Mouse (Mus musculus) lung, embryonic 14.5 days (tissue): Measurements from ENCODE around the gene Morn5. TPM values are rescaled to one million over a fixed set of nuclear protein-coding genes. Genes with fewer than 3 reads are reported as not detected.
A peak's percentile ranks its signal among the peaks of the same experiment; 100 is the strongest.

Source experiments
- ATAC-seq: fragments of 200-750 bp; cut with Nextera tagmentation; 2 replicates; pipeline ENCODE4 v1.8.0; 2017; ENCODE audit warnings: mild to moderate bottlenecking, moderate TSS enrichment, moderate library complexity; ENCODE audit not compliant: insufficient read depth
- DNase-seq: peaks from one replicate; pipeline ENCODE4 v3.0.0-alpha.2; 2015
- H3K27ac ChIP-seq: fragments of 300-500 bp; sonication (generic); 2 replicates; pipeline ENCODE4 v1.5.1; 2014; ENCODE audit warnings: low read depth, mild to moderate bottlenecking, moderate library complexity
- H3K27me3 ChIP-seq: fragments of 300-500 bp; sonication (generic); 2 replicates; pipeline ENCODE4 v1.6.1; 2014; ENCODE audit warnings: low read length, control low read depth; ENCODE audit not compliant: insufficient read depth
- H3K36me3 ChIP-seq: fragments of 300-500 bp; sonication (generic); 2 replicates; pipeline ENCODE4 v1.6.1; 2014; ENCODE audit warnings: control low read depth; ENCODE audit not compliant: insufficient read depth
- H3K4me1 ChIP-seq: fragments of 300-500 bp; sonication (generic); 2 replicates; pipeline ENCODE4 v1.6.1; 2014; ENCODE audit warnings: antibody characterized with exemption, control low read depth; ENCODE audit not compliant: insufficient read depth
- H3K4me2 ChIP-seq: fragments of 300-500 bp; sonication (generic); 2 replicates; pipeline ENCODE4 v1.6.1; 2014; ENCODE audit warnings: mild to moderate bottlenecking
- H3K4me3 ChIP-seq: fragments of 300-500 bp; sonication (generic); 2 replicates; pipeline ENCODE4 v1.5.1; 2014; ENCODE audit warnings: low read depth, low read length
- H3K9ac ChIP-seq: fragments of 300-500 bp; sonication (generic); 2 replicates; pipeline ENCODE4 v1.6.1; 2014
- H3K9me3 ChIP-seq: fragments of 300-500 bp; sonication (generic); 2 replicates; pipeline ENCODE4 v1.6.1; 2016; ENCODE audit warnings: low read depth, low read length, control low read depth
- CTCF ChIP-seq: IDR thresholded peaks from 2 replicates; pipeline ENCODE4 v1.5.1; 2016; ENCODE audit warnings: antibody characterized with exemption, low read depth
- WGBS: fragments of 180-500 bp; shearing (Covaris S2); extraction: QIAGEN DNeasy Blood & Tissue Kit; methylation state at CpG from one replicate; pipeline ENCODE4 v1.1.7; 2014; 5-methylcytosine and 5-hydroxymethylcytosine counted together
- polyA plus RNA-seq: library from polyadenylated mRNA; unstranded; fragments of >200 nt; fragmentation: Nextera tagmentation; extraction: Ambion mirVana; gene quantifications from 2 replicates; pipeline ENCODE4 v1.2.1, GENCODE M21; 2014

The Morn5 gene
- polyA plus RNA-seq, 1 experiment from 2014 or later, result 0.54 TPM

DNA sequence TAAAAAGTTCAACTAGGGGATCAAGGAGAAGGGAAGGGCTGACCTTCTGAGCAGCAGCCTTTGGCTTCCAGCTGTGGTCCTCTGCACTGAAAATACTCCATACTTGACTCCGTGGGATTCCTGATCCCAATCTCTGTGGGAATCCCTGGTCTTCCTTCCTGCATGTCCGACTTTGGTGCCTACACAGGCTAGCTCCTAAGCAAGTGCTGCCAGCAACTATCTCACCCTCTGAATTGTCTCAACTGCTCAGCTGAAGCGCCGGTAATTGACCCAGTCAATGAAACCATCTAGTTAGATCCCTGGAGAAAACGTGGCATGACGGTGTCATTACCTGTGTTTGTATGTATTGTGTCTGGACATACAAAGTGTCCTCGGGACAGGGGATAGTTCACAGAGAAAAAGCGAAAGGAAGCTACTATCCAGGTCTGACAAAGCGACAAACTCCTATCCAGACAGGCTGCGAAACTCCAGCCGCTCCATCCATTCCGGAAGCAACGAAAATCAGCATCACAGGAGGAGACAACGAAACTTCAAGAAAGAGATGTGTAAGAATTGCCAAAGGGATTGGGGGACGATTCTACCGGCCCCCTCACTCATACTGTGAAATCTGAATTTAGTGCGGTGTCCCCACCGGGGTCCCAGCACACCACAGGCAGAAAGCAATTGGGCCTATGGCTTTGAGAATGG is 48.0 kb downstream of the Morn5 start:
- Histone ChIP-seq H3K27ac (no peak overlapping the region), H3K9me3 (no peaks in the 10 kb centered on the region), H3K4me3 (no peak overlapping the region), H3K27me3 (peaks cover 99% of the 10 kb centered on the region), H3K4me2 (no peak overlapping the region), H3K4me1 (no peaks in the 10 kb centered on the region; the same call in 1 of the 2 replicates), H3K9ac (no peak overlapping the region), H3K36me3 (no peaks in the 10 kb centered on the region)
- DNase-seq (no peak), ATAC-seq (no peak)
- no peak for TF ChIP-seq CTCF
- 8% methylated on average over 18 of the region's 18 CpGs for WGBS

DNA sequence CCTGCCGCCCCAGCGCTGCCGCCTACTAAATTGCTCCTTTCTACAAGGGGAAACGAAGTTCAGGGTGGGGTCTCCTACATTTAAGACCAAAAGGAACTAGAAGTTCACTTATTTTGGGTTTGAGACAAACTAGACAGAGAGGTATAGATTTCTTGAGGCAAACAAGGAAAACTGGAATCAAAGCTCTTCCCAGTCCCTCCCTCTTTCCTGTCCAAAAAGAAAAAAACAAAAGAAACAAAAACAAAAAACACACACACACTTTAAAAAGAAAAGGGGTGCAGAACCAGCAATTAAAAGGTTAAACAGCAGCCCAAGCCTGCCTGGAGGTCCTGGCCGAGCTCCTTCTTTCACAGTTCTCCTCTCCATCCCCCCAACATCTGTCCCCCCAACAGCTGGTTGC is 48.8 kb downstream of the Morn5 start:
- ATAC-seq, result no peak
- no peak overlapping the region for H3K4me2 ChIP-seq
- peaks cover 100% of the 10 kb centered on the region for H3K27me3 ChIP-seq
- no peaks in the 10 kb centered on the region for H3K36me3 ChIP-seq
- H3K4me1 ChIP-seq, result peaks cover 3% of the 10 kb centered on the region; the same call in 1 of the 2 replicates
- H3K9me3 ChIP-seq, result no peaks in the 10 kb centered on the region
- no peak overlapping the region for H3K27ac ChIP-seq
- DNase-seq, result no peak
- WGBS, result 5% methylated on average over 5 of the region's 5 CpGs
- no peak for TF ChIP-seq CTCF
- no peak overlapping the region for H3K9ac ChIP-seq
- H3K4me3 ChIP-seq, result no peak overlapping the region

DNA sequence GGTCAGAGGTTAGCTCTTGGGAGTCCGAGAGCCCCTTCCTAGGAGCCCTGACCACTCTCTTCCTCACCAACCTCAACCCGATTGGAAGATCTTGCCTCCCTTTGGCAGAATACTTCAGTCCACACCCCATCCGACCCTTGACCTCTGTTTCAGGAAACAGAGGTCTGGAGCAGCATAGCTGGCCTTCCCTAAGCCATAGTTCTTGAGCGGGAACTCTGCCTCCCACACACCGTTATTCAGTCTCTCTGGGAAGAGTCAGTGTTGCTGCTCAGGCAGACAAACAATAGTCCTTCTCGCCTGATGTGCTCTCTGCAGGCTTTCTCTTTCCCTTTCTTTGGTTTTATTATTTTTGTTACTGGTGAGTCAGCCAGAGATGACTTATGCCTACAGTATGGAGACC is 50.5 kb downstream of the Morn5 start:
- Histone ChIP-seq H3K36me3 (no peaks in the 10 kb centered on the region), H3K4me2 (no peak overlapping the region), H3K4me1 (peaks cover 3% of the 10 kb centered on the region; the same call in 1 of the 2 replicates), H3K9ac (no peak overlapping the region), H3K27ac (no peak overlapping the region), H3K27me3 (peaks cover 100% of the 10 kb centered on the region), H3K4me3 (no peak overlapping the region), H3K9me3 (no peaks in the 10 kb centered on the region)
- no peak for DNase-seq
- no peak for TF ChIP-seq CTCF
- no peak for ATAC-seq
- WGBS, result 8% methylated on average over 6 of the region's 6 CpGs

DNA sequence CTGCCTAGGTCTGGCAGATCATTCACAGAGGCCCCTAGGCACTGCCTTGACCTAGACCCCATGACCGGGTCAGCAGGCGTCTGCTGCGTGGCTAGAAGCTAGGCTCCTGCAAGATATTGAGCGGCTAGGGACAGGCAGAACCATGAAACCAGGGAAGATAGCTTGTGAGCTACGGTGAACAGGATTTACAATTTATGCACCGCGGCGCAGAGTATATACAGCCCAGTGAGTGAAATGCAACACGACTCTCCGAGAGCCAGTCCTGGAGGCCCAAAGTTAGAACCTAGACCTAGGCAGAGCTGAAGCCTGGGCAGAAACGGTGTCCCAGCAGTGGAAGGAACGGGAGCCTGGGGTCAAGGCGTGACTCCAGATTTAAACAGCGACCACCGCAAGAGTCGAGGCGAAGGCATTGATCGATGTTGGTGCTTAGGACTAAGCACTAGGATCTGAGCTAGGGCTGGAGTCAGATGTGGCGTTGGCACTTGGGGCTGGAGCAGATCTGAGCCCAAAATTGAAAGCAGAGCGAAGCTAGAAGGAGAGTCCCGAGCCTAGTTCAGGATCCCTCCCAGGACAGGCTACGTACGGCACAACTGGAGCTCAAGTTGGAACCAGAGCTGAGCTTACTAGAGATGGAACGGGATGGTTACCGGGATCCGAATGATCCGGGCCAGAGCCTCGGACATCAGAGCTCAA is 52.8 kb downstream of the Morn5 start:
- Histone ChIP-seq H3K27ac (no peak overlapping the region), H3K9me3 (no peaks in the 10 kb centered on the region), H3K36me3 (no peaks in the 10 kb centered on the region), H3K4me1 (peaks cover 3% of the 10 kb centered on the region; the same call in 1 of the 2 replicates), H3K4me2 (peak overlapping the region; percentile 71), H3K4me3 (peak overlapping the region; percentile 46), H3K27me3 (peaks cover 99% of the 10 kb centered on the region), H3K9ac (peak overlapping the region; percentile 29; the same call in 1 of the 2 replicates)
- DNase-seq (no peak), ATAC-seq (no peak)
- TF ChIP-seq CTCF, result no peak
- WGBS, result 6% methylated on average over 28 of the region's 28 CpGs

DNA sequence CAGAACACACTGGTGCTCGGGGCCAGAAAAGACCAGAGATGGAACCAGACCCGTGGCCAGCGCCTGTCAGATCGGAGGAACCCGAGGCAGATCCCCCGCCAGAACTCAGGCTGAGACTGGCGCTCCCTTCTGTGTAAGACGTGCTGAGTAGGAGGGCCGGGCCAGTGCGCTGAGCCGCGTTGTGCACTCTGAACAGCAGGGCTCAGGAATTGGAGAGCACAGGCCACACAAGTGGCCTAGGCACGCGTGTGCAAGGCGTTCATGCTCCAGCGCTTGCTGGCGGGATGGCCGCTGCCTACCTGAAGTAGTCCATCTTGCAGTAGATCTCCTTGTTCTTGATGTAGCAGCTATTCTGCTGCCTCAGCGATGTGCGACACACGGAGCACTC is 53.3 kb downstream of the Morn5 start:
- Histone ChIP-seq H3K4me3 (peak overlapping the region; percentile 46), H3K27ac (no peak overlapping the region), H3K36me3 (no peaks in the 10 kb centered on the region), H3K9ac (peak overlapping the region; percentile 29), H3K9me3 (no peaks in the 10 kb centered on the region), H3K27me3 (peaks cover 99% of the 10 kb centered on the region), H3K4me1 (peaks cover 3% of the 10 kb centered on the region; the same call in 1 of the 2 replicates), H3K4me2 (peak overlapping the region; percentile 71)
- ATAC-seq (0 out of 2 replicates have a peak, but pooled peaks have one; percentile 46), DNase-seq (peak; percentile 59)
- 4% methylated on average over 21 of the region's 21 CpGs for WGBS
- TF ChIP-seq CTCF, result no peak

DNA sequence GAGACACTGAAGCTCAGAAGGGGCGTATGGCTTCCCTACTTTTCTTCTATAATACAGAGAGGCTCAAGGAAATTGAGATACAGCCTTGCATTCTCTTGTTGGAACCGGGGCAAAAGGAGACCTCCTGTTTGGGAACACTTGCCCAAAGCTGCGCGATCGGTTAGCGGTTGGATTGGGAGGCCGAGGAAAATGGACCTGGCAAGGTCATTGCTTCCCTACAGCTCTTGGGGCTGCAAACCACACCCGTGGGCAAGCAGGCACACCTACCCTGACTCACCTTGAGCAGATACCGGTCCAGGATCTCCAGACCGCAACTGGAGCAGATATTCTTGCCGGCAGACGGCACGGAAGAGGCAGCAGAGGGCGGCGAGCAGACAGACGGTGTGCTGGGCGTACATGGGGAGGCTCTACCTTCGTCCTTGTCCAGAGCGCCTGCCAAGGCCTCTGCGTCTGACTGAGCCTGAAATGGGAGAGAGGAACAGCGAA is 53.9 kb downstream of the Morn5 start:
- peaks cover 99% of the 10 kb centered on the region for H3K27me3 ChIP-seq
- WGBS, result 3% methylated on average over 21 of the region's 21 CpGs
- H3K27ac ChIP-seq, result no peak overlapping the region
- H3K4me2 ChIP-seq, result peak overlapping the region; percentile 71
- no peaks in the 10 kb centered on the region for H3K9me3 ChIP-seq
- no peak overlapping the region for H3K9ac ChIP-seq
- 0 out of 2 replicates have a peak, but pooled peaks cover 3% of the 10 kb centered on the region for H3K4me1 ChIP-seq
- H3K4me3 ChIP-seq, result peak overlapping the region; percentile 46
- no peak for TF ChIP-seq CTCF
- ATAC-seq, result no peak
- DNase-seq, result no peak
- H3K36me3 ChIP-seq, result no peaks in the 10 kb centered on the region
